Mouse (Mus musculus) bone marrow macrophage, adult 2 months (primary cell): ENCODE data around the gene Iars. TPM values are rescaled to one million over a fixed set of nuclear protein-coding genes. Genes with fewer than 3 reads are reported as not detected.

Source experiments
- H3K27ac ChIP-seq: 2 replicates; pipeline ENCODE4 v1.5.1; 2012; ENCODE audit warnings: low read depth, low read length; ENCODE audit not compliant: insufficient read depth
- H3K4me1 ChIP-seq: 2 replicates; pipeline ENCODE4 v1.6.1; 2012; ENCODE audit warnings: low read length; ENCODE audit not compliant: control insufficient read depth, insufficient read depth
- H3K4me3 ChIP-seq: 2 replicates; pipeline ENCODE4 v1.5.1; 2012; ENCODE audit warnings: mild to moderate bottlenecking, low read length, moderate library complexity; ENCODE audit not compliant: insufficient read depth
- CTCF ChIP-seq: IDR thresholded peaks from 2 replicates; pipeline ENCODE4 v1.5.1; 2012; ENCODE audit warnings: low read depth, mild to moderate bottlenecking, low read length, moderate library complexity
- POLR2A ChIP-seq: IDR thresholded peaks from 2 replicates; pipeline ENCODE4 v1.6.1; 2012; ENCODE audit warnings: mild to moderate bottlenecking, low read depth, low read length, borderline replicate concordance
- polyA plus RNA-seq: library from polyadenylated mRNA; stranded (reverse); fragments of >200 nt; gene quantifications from 2 replicates; pipeline ENCODE4 v1.2.4, GENCODE M21; 2012; ENCODE audit not compliant: missing spikeins, insufficient read depth, insufficient read length

The Iars gene
- polyA plus RNA-seq, result 22.5 and 33.2 TPM in 2 replicates

DNA sequence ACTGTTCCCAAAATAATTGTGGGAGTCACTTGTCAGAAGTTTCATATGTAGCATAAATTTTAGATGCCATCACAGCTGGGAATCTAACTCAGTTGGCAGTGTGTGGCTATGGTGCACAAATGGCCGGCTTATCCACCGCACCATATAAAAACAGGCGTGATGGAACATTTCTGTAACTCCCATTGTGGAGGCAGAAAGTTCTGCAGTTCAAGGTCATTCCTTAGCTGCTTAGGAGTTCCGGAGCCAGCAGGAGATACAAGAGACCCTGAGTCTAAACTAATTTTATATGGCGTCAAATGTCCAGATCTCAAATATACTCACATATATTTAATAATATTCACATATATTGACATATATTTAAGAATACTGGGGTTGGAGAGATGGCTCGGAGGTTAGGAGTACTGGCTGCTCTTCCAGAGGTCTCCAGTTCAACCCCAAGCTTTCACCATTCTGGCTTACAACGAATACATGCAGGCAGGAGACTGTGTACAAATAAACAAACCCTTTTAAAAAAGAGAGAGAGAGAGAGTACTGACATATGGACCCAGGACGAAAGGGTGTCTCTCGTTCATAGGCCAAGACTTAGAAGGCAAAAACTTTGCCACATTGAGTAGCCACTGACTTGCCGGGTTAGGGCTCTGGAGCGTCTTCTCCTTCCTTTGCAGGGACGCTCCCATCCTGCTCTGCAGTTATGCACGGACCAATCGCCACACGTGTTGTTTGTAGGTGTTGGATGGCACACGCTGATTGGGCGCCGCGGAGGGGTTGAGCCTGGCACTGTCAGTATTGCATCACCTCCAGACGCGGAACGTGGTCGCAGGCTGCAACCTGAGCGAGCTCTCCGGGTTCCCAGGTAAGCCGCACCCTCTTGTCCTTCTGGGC lies at the start of gene Iars:
Iars (plus strand) TSS at position 750 of the 882 bp plus-strand sequence.
- H3K4me3 ChIP-seq, result peak within 1 kb of the TSS; percentile 92
- peak within 1 kb of the TSS; percentile 44 for H3K27ac ChIP-seq
- peaks cover 15% of the 10 kb centered on the region for H3K4me1 ChIP-seq
- TF ChIP-seq CTCF (no peak), POLR2A (no peak)

DNA sequence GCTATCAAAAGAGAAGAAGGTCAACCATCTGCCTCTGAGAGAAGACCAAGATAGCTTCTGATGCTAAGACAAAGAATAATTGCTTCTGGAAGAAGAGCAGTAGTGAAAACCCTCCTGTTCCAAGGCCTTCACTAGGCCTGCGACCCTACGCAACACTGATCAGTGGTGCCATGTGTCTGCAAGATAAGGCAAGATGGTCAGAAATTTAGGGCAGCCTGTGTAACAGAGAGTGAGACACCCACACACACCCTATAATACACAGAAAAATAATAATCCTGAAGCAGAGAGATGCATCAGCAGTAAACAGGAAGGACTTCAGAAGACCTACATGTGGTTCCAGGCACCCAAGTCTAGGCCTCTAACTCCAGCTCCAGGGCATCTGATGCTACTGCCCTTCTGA lies 41.9 kb upstream of the Iars start:
- H3K4me3 ChIP-seq, result no peak overlapping the region
- no peak for TF ChIP-seq CTCF
- 0 out of 2 replicates have a peak, but pooled peaks cover 2% of the 10 kb centered on the region for H3K4me1 ChIP-seq
- no peak overlapping the region for H3K27ac ChIP-seq

- TF ChIP-seq POLR2A, result no peak
- TF ChIP-seq CTCF, result no peak
- Histone ChIP-seq H3K4me1 (0 out of 2 replicates have a peak, but pooled peaks cover 2% of the 10 kb centered on the region), H3K27ac (no peak overlapping the region), H3K4me3 (no peak overlapping the region)
These were observed 39.2 kb upstream of the Iars start for GRCm38 (mm10) chr13:49642650-49643049.

DNA sequence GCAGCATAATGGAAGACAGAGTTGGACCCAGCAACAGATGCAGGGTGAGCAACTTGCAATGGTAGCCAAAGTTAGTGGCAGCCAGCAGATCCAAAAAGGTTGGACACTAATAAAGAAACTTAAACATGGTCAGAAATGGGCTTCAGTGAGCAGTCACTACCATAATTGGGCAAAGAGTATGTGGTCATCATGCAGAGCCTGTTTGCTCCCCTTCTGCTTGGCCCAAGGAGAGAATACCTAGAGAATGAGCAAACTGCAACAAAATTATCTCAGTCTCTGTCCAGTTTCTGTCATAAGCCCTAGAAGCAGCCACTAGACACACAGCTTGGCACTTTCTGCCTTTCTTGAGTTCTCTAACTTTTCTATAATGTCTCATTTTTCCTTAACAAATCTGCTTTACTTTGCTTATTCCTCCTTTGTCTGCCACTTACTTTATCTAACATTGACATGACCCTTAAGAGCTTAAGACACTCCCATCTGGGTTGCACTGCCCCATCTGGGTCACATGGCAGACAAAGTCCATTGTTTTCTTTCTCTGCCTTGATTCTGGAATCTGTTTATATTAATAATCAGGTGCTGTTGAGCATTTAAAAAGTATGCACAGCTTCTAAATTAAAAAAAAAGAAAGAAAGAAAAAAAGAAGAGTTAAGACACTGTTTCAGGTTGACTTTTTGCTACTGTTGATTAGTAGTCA lies 38.1 kb upstream of the Iars start:
- H3K4me1 ChIP-seq, result 0 out of 2 replicates have a peak, but pooled peaks cover 2% of the 10 kb centered on the region
- H3K4me3 ChIP-seq, result no peak overlapping the region
- no peak overlapping the region for H3K27ac ChIP-seq
- TF ChIP-seq POLR2A (no peak), CTCF (no peak)

GRCm38 (mm10) chr13:49644731-49645529 lies 37.0 kb upstream of the Iars start:
- no peak overlapping the region for H3K4me3 ChIP-seq
- 0 out of 2 replicates have a peak, but pooled peaks cover 2% of the 10 kb centered on the region for H3K4me1 ChIP-seq
- no peak overlapping the region for H3K27ac ChIP-seq
- TF ChIP-seq CTCF, result no peak
- TF ChIP-seq POLR2A, result no peak

DNA sequence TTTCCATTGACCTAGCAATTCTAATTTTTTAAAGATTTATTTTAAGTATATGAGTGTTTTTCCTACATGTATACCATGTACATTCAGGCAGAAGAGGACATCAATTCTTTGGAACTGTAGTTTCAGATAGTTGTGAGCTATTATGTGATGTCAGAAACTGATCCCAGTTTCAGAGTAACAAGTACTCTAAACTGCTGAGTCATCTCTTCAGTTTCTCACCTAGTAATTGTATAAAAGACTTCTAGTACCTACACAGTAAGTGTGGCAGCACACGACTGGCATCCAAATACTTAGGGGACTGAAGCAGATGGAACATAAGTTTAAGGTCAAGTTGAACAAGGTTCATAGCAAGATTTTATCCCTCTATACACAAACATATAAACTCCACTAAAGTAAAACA lies 35.9 kb upstream of the Iars start:
- Histone ChIP-seq H3K4me3 (no peak overlapping the region), H3K27ac (no peak overlapping the region), H3K4me1 (0 out of 2 replicates have a peak, but pooled peaks cover 2% of the 10 kb centered on the region)
- TF ChIP-seq CTCF, result no peak

DNA sequence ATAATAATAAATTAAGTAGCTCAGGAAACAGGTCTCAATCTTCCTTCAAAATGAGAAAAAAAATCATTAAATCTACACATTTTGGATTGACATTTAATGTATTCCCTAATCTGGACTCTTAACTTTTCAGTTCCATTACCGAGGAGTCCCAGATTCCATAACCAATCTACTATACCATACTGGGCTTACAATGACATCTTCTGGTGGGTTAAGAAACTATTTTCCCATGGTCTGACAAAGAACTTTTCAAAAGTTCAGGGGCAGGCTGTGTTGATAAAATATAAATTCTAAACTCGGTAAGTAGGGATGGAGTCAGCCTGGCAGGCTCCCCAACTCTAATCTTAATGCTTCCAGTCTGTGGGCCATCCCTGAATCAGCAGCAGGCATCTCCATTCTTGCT lies 30.8 kb upstream of the Iars start:
- H3K4me3 ChIP-seq, result no peak overlapping the region
- TF ChIP-seq POLR2A (no peak), CTCF (no peak)
- H3K27ac ChIP-seq, result no peak overlapping the region
- peaks cover 3% of the 10 kb centered on the region; the same call in 1 of the 2 replicates for H3K4me1 ChIP-seq

DNA sequence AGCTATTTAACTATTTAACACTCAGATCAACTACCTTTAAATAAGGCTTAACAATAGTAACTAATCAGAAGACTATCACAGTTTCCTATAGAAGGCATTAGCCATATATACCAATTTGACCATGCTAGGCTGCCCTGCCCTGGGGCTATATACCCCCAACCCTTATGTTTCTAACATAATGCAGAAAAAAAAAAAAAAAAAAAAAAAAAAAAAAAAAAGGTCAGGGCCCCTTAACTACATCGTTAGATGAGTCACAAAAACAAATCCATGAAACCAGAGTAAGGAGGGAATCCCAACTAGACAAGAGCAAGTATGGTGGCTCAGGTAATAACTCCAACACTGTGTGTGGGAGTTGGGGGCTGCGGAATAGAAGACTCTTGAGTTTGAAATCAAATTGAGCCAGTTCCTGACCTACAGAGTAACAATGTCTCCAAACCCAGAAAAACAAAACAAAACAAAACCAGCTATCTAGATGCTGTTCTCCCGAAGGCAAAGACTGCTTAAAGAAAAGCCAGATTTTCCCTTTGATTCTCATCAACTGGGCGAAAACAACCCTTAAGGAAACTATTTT lies 30.0 kb upstream of the Iars start:
- H3K4me3 ChIP-seq, result peak overlapping the region; percentile 89
- no peak overlapping the region for H3K27ac ChIP-seq
- H3K4me1 ChIP-seq, result peaks cover 3% of the 10 kb centered on the region; the same call in 1 of the 2 replicates
- TF ChIP-seq POLR2A (no peak), CTCF (no peak)

- peaks cover 3% of the 10 kb centered on the region; the same call in 1 of the 2 replicates for H3K4me1 ChIP-seq
- H3K27ac ChIP-seq, result peak within 1 kb of the TSS; percentile 69
- TF ChIP-seq POLR2A (no peak), CTCF (no peak)
- H3K4me3 ChIP-seq, result peak within 1 kb of the TSS; percentile 91
These were observed 29.3 kb upstream of the Iars start, which contains the start of the genes Cenpp and Nol8 for GRCm38 (mm10) chr13:49652481-49653179. Gene Cenpp (minus strand): TSS chr13:49652785. Gene Nol8 (plus strand): TSS chr13:49653078.
